Mouse (Mus musculus) MEL (cell line): ENCODE results near the gene Sh3rf1.

Experiments used
- CTCF ChIP-seq, 3 experiments: IDR thresholded peaks in 2 of 3; conservative IDR thresholded peaks in 1 of 3; 2 replicates each; pipeline ENCODE4 v1.5.1; 2011 to 2012; ENCODE audit warnings: low read length in 3 of 3, low read depth in 2 of 3, mild to moderate bottlenecking in 2 of 3, improper control_type of control experiment in 1 of 3, inconsistent platforms in 1 of 3, mixed read lengths in 1 of 3, moderate library complexity in 1 of 3; ENCODE audit not compliant: control insufficient read depth in 1 of 3, insufficient read depth in 1 of 3, poor library complexity in 1 of 3, severe bottlenecking in 1 of 3
- ELF1 ChIP-seq: IDR thresholded peaks from 2 replicates; pipeline ENCODE4 v1.6.1; 2014; ENCODE audit warnings: low read depth, mild to moderate bottlenecking, inconsistent platforms, low read length, improper control_type of control experiment, moderate library complexity
- EP300 ChIP-seq, 2 experiments: IDR thresholded peaks; 2 replicates each; pipeline ENCODE4 v1.6.1; 2011; ENCODE audit warnings: improper control_type of control experiment in 2 of 2, low read length in 2 of 2, low read depth in 1 of 2, mild to moderate bottlenecking in 1 of 2
- ETS1 ChIP-seq: IDR thresholded peaks from 2 replicates; pipeline ENCODE4 v1.6.1; 2012; ENCODE audit warnings: low read depth, mild to moderate bottlenecking, inconsistent platforms, low read length, improper control_type of control experiment, moderate library complexity
- HCFC1 ChIP-seq: IDR thresholded peaks from 2 replicates; pipeline ENCODE4 v1.6.1; 2012; ENCODE audit warnings: low read depth, mild to moderate bottlenecking, inconsistent platforms, low read length, improper control_type of control experiment, moderate library complexity
- JUND ChIP-seq: IDR thresholded peaks from 2 replicates; pipeline ENCODE4 v1.6.1; 2011; ENCODE audit warnings: low read depth, mild to moderate bottlenecking, improper control_type of control experiment, low read length
- MAZ ChIP-seq: IDR thresholded peaks from 2 replicates; pipeline ENCODE4 v1.6.1; 2012; ENCODE audit warnings: low read depth, mild to moderate bottlenecking, inconsistent platforms, low read length, improper control_type of control experiment
- MEF2A ChIP-seq: IDR thresholded peaks from 2 replicates; pipeline ENCODE4 v1.6.1; 2014; ENCODE audit warnings: low read depth, mild to moderate bottlenecking, inconsistent platforms, low read length, improper control_type of control experiment; ENCODE audit not compliant: poor library complexity, insufficient replicate concordance, severe bottlenecking; ENCODE audit errors: extremely low read depth
- MXI1 ChIP-seq: IDR thresholded peaks from 2 replicates; pipeline ENCODE4 v1.6.1; 2011; ENCODE audit warnings: mild to moderate bottlenecking, low read depth, low read length, improper control_type of control experiment
- MYB ChIP-seq: IDR thresholded peaks from 2 replicates; pipeline ENCODE4 v1.6.1; 2011; ENCODE audit warnings: mild to moderate bottlenecking, low read depth, low read length, improper control_type of control experiment
- POLR2A ChIP-seq, 2 experiments: IDR thresholded peaks; 2 replicates each; pipeline ENCODE4 v1.6.1; 2011 to 2012; ENCODE audit warnings: low read length in 2 of 2, mild to moderate bottlenecking in 2 of 2, control low read depth in 1 of 2, improper control_type of control experiment in 1 of 2, low read depth in 1 of 2, moderate library complexity in 1 of 2; ENCODE audit not compliant: control insufficient read depth in 1 of 2, insufficient read depth in 1 of 2, poor library complexity in 1 of 2
- POLR2AphosphoS2 ChIP-seq: IDR thresholded peaks from 2 replicates; pipeline ENCODE4 v1.6.1; 2011; ENCODE audit warnings: low read length, improper control_type of control experiment
- RCOR1 ChIP-seq: IDR thresholded peaks from 2 replicates; pipeline ENCODE4 v1.6.1; 2012; ENCODE audit warnings: low read depth, mild to moderate bottlenecking, inconsistent platforms, low read length, improper control_type of control experiment

DNA sequence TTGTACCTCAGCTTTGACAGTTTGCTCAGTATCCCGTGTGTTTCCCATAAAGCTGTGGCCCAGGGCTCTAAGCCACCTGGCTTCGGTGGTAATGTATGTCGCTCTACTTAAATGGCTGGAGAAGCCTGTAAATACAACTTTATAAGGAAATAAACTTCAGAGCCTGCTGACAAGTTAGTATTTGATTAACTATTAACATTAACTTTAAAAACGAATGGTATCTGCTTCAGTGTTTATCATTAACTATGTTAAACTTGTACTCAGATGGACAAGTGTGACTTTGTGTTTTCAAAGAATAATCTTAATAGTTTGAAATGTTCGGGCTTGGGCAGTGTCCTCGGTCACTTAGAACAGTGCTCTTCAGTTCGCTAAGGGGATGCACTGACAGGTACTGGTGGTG is 151.5 kb downstream of the Sh3rf1 start:
- TF ChIP-seq MYB (no peak), POLR2AphosphoS2 (no peak), CTCF (IDR thresholded peaks at IDR 0.05 in 2 of 3, conservative IDR thresholded peaks at IDR 0.05 in 1 of 3; ENCODE audit: control insufficient read depth in 1 of 3, insufficient read depth in 1 of 3, low read depth in 2 of 3, low read length in 3 of 3, poor library complexity in 1 of 3, severe bottlenecking in 1 of 3) (no peak), MAZ (no peak), MXI1 (no peak), MEF2A (no peak), RCOR1 (no peak), EP300 (IDR thresholded peaks at IDR 0.05; ENCODE audit: low read depth in 1 of 2, low read length in 2 of 2) (no peak), POLR2A (IDR thresholded peaks at IDR 0.05; ENCODE audit: control insufficient read depth in 1 of 2, insufficient read depth in 1 of 2, low read depth in 1 of 2, low read length in 2 of 2, poor library complexity in 1 of 2) (no peak), JUND (no peak), ETS1 (no peak), HCFC1 (no peak), ELF1 (no peak)
